Mouse (Mus musculus) limb, embryonic 13.5 days (tissue): ENCODE measurements at regions not wholly inside any gene's neighbourhood (a gene's known extent, or its start where the extent isn't known, plus 50 kb on each side); places are given as distances from the start of the nearest gene placed in this dataset.

Experiments
- ATAC-seq: fragments of 200-750 bp; cut with Nextera tagmentation; 2 replicates; pipeline ENCODE4 v1.8.0; 2017; ENCODE audit warnings: low read depth, moderate number of reproducible peaks, moderate TSS enrichment; ENCODE audit not compliant: low FRiP score
- H3K27ac ChIP-seq: fragments of 300-500 bp; sonication (generic); 2 replicates; pipeline ENCODE4 v1.5.1; 2015; ENCODE audit warnings: inconsistent platforms, mild to moderate bottlenecking, moderate library complexity
- H3K27me3 ChIP-seq: fragments of 300-500 bp; sonication (generic); 2 replicates; pipeline ENCODE4 v1.6.1; 2015; ENCODE audit warnings: mild to moderate bottlenecking, inconsistent platforms
- H3K36me3 ChIP-seq: fragments of 300-500 bp; sonication (generic); 2 replicates; pipeline ENCODE4 v1.6.1; 2015; ENCODE audit warnings: inconsistent platforms, mild to moderate bottlenecking, moderate library complexity
- H3K4me1 ChIP-seq: fragments of 300-500 bp; sonication (generic); 2 replicates; pipeline ENCODE4 v1.6.1; 2015; ENCODE audit warnings: inconsistent platforms
- H3K4me2 ChIP-seq: fragments of 300-500 bp; sonication (generic); replicated peaks from 2 replicates; pipeline ENCODE4 v1.6.1; 2015; ENCODE audit warnings: inconsistent platforms, mild to moderate bottlenecking, moderate library complexity
- H3K4me3 ChIP-seq: fragments of 300-500 bp; sonication (generic); 2 replicates; pipeline ENCODE4 v1.5.1; 2015; ENCODE audit warnings: moderate library complexity, mild to moderate bottlenecking, inconsistent platforms
- H3K9ac ChIP-seq: fragments of 300-500 bp; sonication (generic); 2 replicates; pipeline ENCODE4 v1.6.1; 2015; ENCODE audit warnings: mild to moderate bottlenecking, inconsistent platforms
- H3K9me3 ChIP-seq: fragments of 300-500 bp; sonication (generic); 2 replicates; pipeline ENCODE4 v1.6.1; 2016; ENCODE audit warnings: inconsistent platforms
- WGBS: fragments of 180-500 bp; shearing (Covaris S2); methylation state at CpG from one replicate; pipeline ENCODE4 v1.1.7; 2015; 5-methylcytosine and 5-hydroxymethylcytosine counted together

- H3K9ac ChIP-seq: no peak overlapping the region
- no peaks in the 10 kb centered on the region for H3K27me3 ChIP-seq
- no peak overlapping the region for H3K4me3 ChIP-seq
- peaks cover 7% of the 10 kb centered on the region for H3K4me1 ChIP-seq
- no peak overlapping the region for H3K27ac ChIP-seq
- WGBS: 59% methylated on average over 12 of the region's 12 CpGs
- no peaks in the 10 kb centered on the region for H3K9me3 ChIP-seq
- H3K4me2 ChIP-seq: no peak overlapping the region
- no peak for ATAC-seq
- H3K36me3 ChIP-seq: no peaks in the 10 kb centered on the region
These were observed 96.1 kb upstream of the Lef1 start for GRCm38 (mm10) chr3:131014092-131014716.

- Histone ChIP-seq H3K4me3 (no peak overlapping the region), H3K9me3 (no peaks in the 10 kb centered on the region), H3K9ac (no peak overlapping the region), H3K4me2 (no peak overlapping the region), H3K4me1 (peaks cover 26% of the 10 kb centered on the region), H3K27me3 (no peaks in the 10 kb centered on the region), H3K27ac (no peak overlapping the region), H3K36me3 (no peaks in the 10 kb centered on the region)
- ATAC-seq: no peak
- 55% methylated on average over 13 of the region's 13 CpGs for WGBS
These were observed 109.6 kb upstream of the Lef1 start for GRCm38 (mm10) chr3:131000701-131001100.

- no peak for ATAC-seq
- no peaks in the 10 kb centered on the region for H3K9me3 ChIP-seq
- no peak overlapping the region for H3K4me3 ChIP-seq
- no peak overlapping the region for H3K9ac ChIP-seq
- H3K27me3 ChIP-seq: no peaks in the 10 kb centered on the region
- 0 out of 2 replicates have a peak overlapping the region, but pooled peaks have one; percentile 19 for H3K4me2 ChIP-seq
- peaks cover 26% of the 10 kb centered on the region for H3K4me1 ChIP-seq
- WGBS: 39% methylated on average over 3 of the region's 3 CpGs
- H3K36me3 ChIP-seq: no peaks in the 10 kb centered on the region
- H3K27ac ChIP-seq: no peak overlapping the region
These were observed 110.0 kb upstream of the Lef1 start for GRCm38 (mm10) chr3:131000252-131000651.

GRCm38 (mm10) chr3:130999818-131000217 is 110.5 kb upstream of the Lef1 start:
- Histone ChIP-seq H3K27ac (no peak overlapping the region), H3K9me3 (no peaks in the 10 kb centered on the region)
- ATAC-seq: no peak

GRCm38 (mm10) chr3:130998433-130998832 is 111.8 kb upstream of the Lef1 start:
- WGBS: 57% methylated on average over 10 of the region's 10 CpGs
- H3K36me3 ChIP-seq: no peaks in the 10 kb centered on the region

More at GRCm38 (mm10) chr3:130999818-131000217, 110.5 kb upstream of the Lef1 start:
- H3K27me3 ChIP-seq: no peaks in the 10 kb centered on the region
- H3K9ac ChIP-seq: no peak overlapping the region
- H3K4me2 ChIP-seq: peak overlapping the region; percentile 19; the same call in 1 of the 2 replicates
- 28% methylated on average over 6 of the region's 6 CpGs for WGBS
- H3K36me3 ChIP-seq: no peaks in the 10 kb centered on the region
- no peak overlapping the region for H3K4me3 ChIP-seq
- peaks cover 26% of the 10 kb centered on the region for H3K4me1 ChIP-seq

GRCm38 (mm10) chr3:130996786-130997185 is 113.5 kb upstream of the Lef1 start:
- 35% methylated on average over 11 of the region's 11 CpGs for WGBS
- Histone ChIP-seq H3K4me1 (peaks cover 23% of the 10 kb centered on the region), H3K9ac (no peak overlapping the region), H3K4me3 (no peak overlapping the region), H3K27ac (no peak overlapping the region), H3K27me3 (no peaks in the 10 kb centered on the region), H3K9me3 (no peaks in the 10 kb centered on the region), H3K36me3 (no peaks in the 10 kb centered on the region), H3K4me2 (no peak overlapping the region)
- no peak for ATAC-seq

More at GRCm38 (mm10) chr3:130998433-130998832, 111.8 kb upstream of the Lef1 start:
- peaks cover 23% of the 10 kb centered on the region for H3K4me1 ChIP-seq
- no peaks in the 10 kb centered on the region for H3K9me3 ChIP-seq
- H3K9ac ChIP-seq: no peak overlapping the region
- H3K27me3 ChIP-seq: no peaks in the 10 kb centered on the region
- no peak for ATAC-seq
- H3K4me3 ChIP-seq: no peak overlapping the region
- no peak overlapping the region for H3K4me2 ChIP-seq
- H3K27ac ChIP-seq: no peak overlapping the region

GRCm38 (mm10) chr3:130991971-130992370 is 118.3 kb upstream of the Lef1 start:
- 67% methylated on average over 9 of the region's 9 CpGs for WGBS
- Histone ChIP-seq H3K27ac (no peak overlapping the region), H3K9me3 (no peaks in the 10 kb centered on the region), H3K4me3 (no peak overlapping the region), H3K4me1 (0 out of 2 replicates have a peak, but pooled peaks cover 8% of the 10 kb centered on the region), H3K36me3 (no peaks in the 10 kb centered on the region), H3K4me2 (no peak overlapping the region), H3K9ac (no peak overlapping the region), H3K27me3 (no peaks in the 10 kb centered on the region)
- ATAC-seq: no peak

GRCm38 (mm10) chr3:130986708-130987107 is 123.6 kb upstream of the Lef1 start:
- no peak overlapping the region for H3K9ac ChIP-seq
- H3K4me2 ChIP-seq: no peak overlapping the region
- ATAC-seq: no peak
- H3K27ac ChIP-seq: no peak overlapping the region
- no peak overlapping the region for H3K4me3 ChIP-seq
- no peaks in the 10 kb centered on the region for H3K9me3 ChIP-seq
- no peaks in the 10 kb centered on the region for H3K4me1 ChIP-seq
- H3K36me3 ChIP-seq: no peaks in the 10 kb centered on the region
- no peaks in the 10 kb centered on the region for H3K27me3 ChIP-seq
- 88% methylated on average over 2 of the region's 2 CpGs for WGBS

- Histone ChIP-seq H3K9me3 (no peaks in the 10 kb centered on the region), H3K4me1 (no peaks in the 10 kb centered on the region), H3K4me3 (no peak overlapping the region), H3K9ac (no peak overlapping the region), H3K27me3 (no peaks in the 10 kb centered on the region), H3K36me3 (no peaks in the 10 kb centered on the region), H3K4me2 (no peak overlapping the region), H3K27ac (no peak overlapping the region)
- ATAC-seq: no peak
- WGBS: 86% methylated on average over 2 of the region's 2 CpGs
These were observed 124.2 kb upstream of the Lef1 start for GRCm38 (mm10) chr3:130986101-130986500.

GRCm38 (mm10) chr3:130981566-130981965 is 128.7 kb upstream of the Lef1 start:
- H3K4me1 ChIP-seq: peaks cover 15% of the 10 kb centered on the region
- H3K9ac ChIP-seq: no peak overlapping the region
- H3K27me3 ChIP-seq: no peaks in the 10 kb centered on the region
- H3K9me3 ChIP-seq: no peaks in the 10 kb centered on the region
- no peak overlapping the region for H3K4me3 ChIP-seq
- no peak for ATAC-seq
- H3K27ac ChIP-seq: no peak overlapping the region
- H3K4me2 ChIP-seq: no peak overlapping the region
- H3K36me3 ChIP-seq: no peaks in the 10 kb centered on the region

- 70% methylated on average over 14 of the region's 14 CpGs for WGBS
- Histone ChIP-seq H3K9me3 (no peaks in the 10 kb centered on the region), H3K4me2 (no peak overlapping the region), H3K27me3 (no peaks in the 10 kb centered on the region), H3K36me3 (no peaks in the 10 kb centered on the region), H3K4me1 (peaks cover 18% of the 10 kb centered on the region), H3K27ac (no peak overlapping the region), H3K4me3 (no peak overlapping the region), H3K9ac (no peak overlapping the region)
- ATAC-seq: no peak
These were observed 131.2 kb upstream of the Lef1 start for GRCm38 (mm10) chr3:130978986-130979642.

GRCm38 (mm10) chr3:130977921-130978700 is 132.2 kb upstream of the Lef1 start:
- Histone ChIP-seq H3K36me3 (no peaks in the 10 kb centered on the region), H3K27ac (no peak overlapping the region), H3K4me2 (0 out of 2 replicates have a peak overlapping the region, but pooled peaks have one; percentile 16), H3K4me1 (peaks cover 18% of the 10 kb centered on the region), H3K4me3 (no peak overlapping the region), H3K9ac (no peak overlapping the region), H3K27me3 (no peaks in the 10 kb centered on the region), H3K9me3 (no peaks in the 10 kb centered on the region)
- ATAC-seq: no peak
- 46% methylated on average over 13 of the region's 13 CpGs for WGBS
